Mouse (Mus musculus): Measurements from ENCODE around the gene Trim2.
A peak's percentile ranks its signal among the peaks of the same experiment; 100 is the strongest.

The Trim2 gene

DNA sequence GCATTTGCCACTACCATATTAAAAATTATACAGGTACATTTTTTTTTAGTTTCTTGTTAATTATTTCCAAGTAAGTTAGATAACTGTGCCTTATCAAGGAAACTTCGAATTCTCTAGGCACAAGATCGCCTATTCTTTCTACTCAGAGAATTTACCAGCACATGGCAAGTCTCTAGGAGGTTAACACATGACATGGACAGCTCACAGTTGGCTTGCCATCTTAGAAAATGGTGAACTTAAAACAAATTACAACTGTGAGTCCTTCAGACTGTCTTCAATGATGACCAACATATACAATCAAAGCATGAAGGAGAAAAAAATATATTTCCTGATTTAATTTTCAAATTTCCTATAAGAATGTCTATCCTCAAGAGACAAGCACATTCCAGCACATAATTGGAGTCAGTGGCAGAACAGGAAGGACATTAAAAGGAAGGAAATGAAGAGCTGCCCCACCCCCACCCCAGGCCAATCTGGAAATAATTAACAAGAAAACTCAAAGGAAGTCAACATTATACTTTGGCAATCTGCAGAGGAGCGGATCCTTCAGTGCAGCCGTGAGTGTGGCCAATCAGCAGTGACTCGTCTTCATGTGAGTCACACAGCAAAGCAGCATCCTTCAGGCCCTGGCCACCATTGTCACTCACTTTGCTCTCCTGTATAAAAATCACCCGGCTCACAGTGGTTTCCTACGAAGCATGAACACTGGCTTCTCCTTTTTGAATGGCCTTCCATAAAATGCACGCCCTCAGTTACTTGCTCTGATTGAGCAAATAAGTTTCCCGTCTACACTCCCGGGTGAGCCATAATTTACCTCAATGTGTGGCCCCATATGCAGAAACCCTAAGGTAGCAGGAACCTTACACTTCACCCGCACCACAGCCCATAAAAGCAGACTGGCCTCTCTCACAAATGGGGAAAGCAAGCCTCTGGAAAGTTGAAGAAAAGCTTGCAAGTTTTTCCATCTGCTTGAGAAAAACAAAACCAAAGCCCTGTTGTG is 177.5 kb downstream of the Trim2 start:
- no peak for DNase-seq

DNA sequence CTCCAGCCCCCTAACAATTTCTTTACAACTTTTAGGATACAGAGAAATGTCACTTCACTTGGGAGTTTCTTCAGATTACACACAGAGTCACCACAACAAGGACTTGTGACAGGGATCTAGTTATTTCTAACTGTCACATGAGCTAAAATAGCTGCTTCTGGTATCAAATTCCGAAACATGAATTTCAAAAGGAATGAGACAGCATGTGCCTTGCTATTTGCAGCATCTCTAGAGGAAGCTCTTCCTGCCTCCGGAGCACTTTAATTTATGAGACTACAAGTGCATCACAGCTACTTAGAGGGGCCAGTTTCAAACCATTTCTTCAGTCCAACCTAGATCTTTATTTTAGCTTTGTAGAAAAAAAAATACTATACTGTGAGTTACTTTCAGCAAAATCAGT is 179.2 kb downstream of the Trim2 start:
- DNase-seq: no peak

DNA sequence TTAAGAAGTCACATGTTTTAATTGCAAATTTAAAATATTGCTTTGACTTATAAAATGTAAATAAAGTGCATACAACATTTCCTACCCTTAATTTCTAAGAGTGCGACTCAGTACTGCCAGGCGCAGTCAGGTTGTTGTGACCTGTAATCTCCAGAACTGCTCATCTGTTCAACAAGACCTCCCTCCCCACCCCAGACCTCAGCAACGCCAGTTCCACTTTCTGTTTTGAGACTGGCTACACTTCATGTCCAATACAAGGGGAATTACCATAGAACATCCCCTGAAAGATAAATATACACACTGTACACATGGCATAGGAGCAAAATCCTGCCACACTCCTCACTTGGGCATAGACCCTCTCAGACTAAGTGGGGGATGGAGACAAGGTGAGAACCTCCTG is 180.0 kb downstream of the Trim2 start:
- DNase-seq: no peak

DNA sequence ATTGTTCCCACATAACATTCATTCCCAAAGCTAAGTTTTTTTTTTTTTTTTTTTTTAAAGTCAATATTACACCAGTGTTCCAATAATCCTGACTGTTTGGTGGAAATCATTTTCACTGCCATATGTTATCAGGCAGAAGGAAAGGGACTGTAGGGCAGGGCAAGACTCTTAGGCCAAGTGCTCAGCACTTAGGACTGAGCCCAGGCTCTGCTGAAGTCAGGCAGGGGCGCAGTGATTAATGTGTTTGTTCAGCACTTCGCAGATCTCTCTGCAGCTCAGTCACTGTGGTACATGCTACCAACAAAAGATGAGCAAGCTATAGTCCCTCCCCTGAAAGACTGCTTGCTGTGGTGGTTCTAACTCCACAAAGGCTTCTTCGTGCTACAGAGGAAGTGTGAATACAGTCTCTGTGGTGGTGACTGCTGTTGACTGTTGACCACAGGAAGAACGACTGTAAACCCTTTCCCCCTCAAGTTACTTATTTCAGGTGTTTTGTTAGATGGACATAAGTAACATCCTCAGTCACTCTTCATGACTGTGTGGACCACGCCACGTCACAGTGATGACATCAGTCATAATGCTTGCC is 180.9 kb downstream of the Trim2 start:
- DNase-seq: no peak

DNA sequence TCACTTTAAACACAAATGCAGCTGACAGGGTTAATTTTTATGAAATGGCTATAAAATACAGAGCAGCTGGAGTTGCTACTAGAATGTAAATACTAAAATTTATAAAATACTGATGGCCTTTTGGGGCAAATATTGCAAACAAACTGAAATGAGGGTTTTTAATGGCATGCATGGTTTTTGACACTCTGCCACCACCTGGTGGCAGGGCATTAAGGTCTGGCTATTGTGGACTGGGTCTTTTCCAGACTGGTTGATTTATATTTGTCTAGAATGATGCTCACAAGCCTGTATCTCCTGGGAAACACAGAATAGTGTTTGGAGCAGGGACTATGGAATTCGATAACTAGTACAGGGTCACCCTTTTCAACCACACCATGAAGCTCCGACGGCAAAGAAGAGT is 183.2 kb downstream of the Trim2 start:
- peak; percentile 35 for DNase-seq

DNA sequence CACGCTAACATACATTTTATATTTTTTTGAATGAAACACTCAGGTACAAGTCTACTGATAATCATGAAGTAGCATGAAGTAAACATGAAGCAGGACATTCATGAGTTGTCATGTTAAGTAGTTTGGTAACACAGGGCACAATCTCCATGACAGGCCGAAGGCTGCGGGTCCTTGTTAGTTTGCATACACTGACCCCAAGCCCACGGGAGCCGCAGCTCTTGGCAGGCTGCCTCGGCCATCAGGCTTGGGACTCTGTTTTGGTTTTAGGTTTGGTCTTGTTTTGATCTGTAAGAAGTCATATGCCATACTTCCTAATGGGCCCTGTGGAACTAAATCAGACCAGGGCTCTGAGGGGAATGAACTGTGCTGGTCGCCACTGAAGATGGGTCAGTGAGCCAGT is 188.0 kb downstream of the Trim2 start:
- no peak for DNase-seq

DNA sequence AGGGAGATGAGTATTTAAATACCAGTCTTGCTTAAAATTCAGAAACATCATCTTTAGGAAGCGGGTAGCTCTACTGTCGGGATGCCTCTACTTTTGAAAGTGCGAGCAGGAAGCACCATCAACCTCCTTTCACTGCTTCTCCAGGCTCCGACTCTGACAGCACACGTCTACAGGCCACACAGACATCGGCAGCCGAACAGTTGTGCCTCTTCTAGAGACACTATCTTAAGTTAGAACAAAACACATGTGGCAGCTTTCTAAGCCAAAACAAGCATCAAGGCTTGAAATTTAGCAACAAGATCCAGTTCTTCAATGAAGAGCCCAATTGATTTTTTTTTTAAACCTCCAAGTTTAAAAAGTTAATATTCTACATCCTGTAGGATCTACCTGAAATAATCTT is 188.5 kb downstream of the Trim2 start:
- DNase-seq: no peak
